16 mouse cellular contexts compared by ENCODE assay signal in genomic region chr1:190001084-190001483, GRCm38 (mm10).
"Had no signal": no experiment of that assay in that cellular context is flagged by ENCODE, and none has a peak within 500 bp of the region (broad histone marks: within the 10 kb centered on the region; RNA-seq: fewer than 3 reads in every experiment).

No protein-coding gene starts in this region.

- H3K27ac ChIP-seq: intestine, embryonic 15.5 days; limb, embryonic 12.5 days; limb, embryonic 15.5 days; liver, embryonic 14.5 days; macrophage; midbrain, embryonic 10.5 days; midbrain, embryonic 15.5 days had no signal

- H3K4me3 ChIP-seq: intestine, embryonic 15.5 days; limb, embryonic 12.5 days; limb, embryonic 15.5 days; megakaryocyte, embryonic 14.5 days; midbrain, embryonic 10.5 days; midbrain, embryonic 15.5 days had no signal

- H3K9me3 ChIP-seq: intestine, embryonic 15.5 days; limb, embryonic 15.5 days; megakaryocyte, embryonic 14.5 days; midbrain, embryonic 10.5 days; midbrain, embryonic 15.5 days had no signal

- ATAC-seq: hindbrain, embryonic 16.5 days; intestine, embryonic 15.5 days; liver, postnatal 0 days; lung, postnatal 0 days; midbrain, embryonic 15.5 days had no signal

- DNase-seq: left cerebral cortex, postnatal 4 days; liver, postnatal 0 days; lung, embryonic 14.5 days; thymus, adult 18-20 months; thymus, postnatal 36 days had no signal

- H3K9ac ChIP-seq: intestine, embryonic 15.5 days; limb, embryonic 12.5 days; limb, embryonic 15.5 days; liver, embryonic 14.5 days; liver, postnatal 0 days; lung, embryonic 14.5 days; midbrain, embryonic 15.5 days had no signal

- H3K4me1 ChIP-seq: intestine, embryonic 15.5 days; limb, embryonic 12.5 days; limb, embryonic 15.5 days; megakaryocyte, embryonic 14.5 days; midbrain, embryonic 10.5 days; midbrain, embryonic 15.5 days had no signal

- H3K36me3 ChIP-seq: intestine, embryonic 15.5 days; limb, embryonic 12.5 days; limb, embryonic 15.5 days; midbrain, embryonic 10.5 days; midbrain, embryonic 15.5 days had no signal

- H3K27me3 ChIP-seq: intestine, embryonic 15.5 days; limb, embryonic 12.5 days; limb, embryonic 15.5 days; midbrain, embryonic 15.5 days had no signal

- H3K4me2 ChIP-seq: intestine, embryonic 15.5 days; limb, embryonic 12.5 days; limb, embryonic 15.5 days; liver, embryonic 11.5 days; lung, embryonic 14.5 days; midbrain, embryonic 15.5 days had no signal
